Mouse (Mus musculus): ENCODE data around the gene Exoc6b.

Exoc6b gene

GRCm38 (mm10) chr6:84882663-84883517 lies 186.4 kb downstream of the Exoc6b start:
- DNase-seq (ENCODE audit: low spot score), result no peak

- no peak for DNase-seq (ENCODE audit: low spot score)
Observed at GRCm38 (mm10) chr6:84875869-84876268, 193.4 kb downstream of the Exoc6b start.

- DNase-seq (ENCODE audit: low spot score), result no peak
Observed at GRCm38 (mm10) chr6:84867114-84867513, 202.2 kb downstream of the Exoc6b start.

GRCm38 (mm10) chr6:84864625-84865024 lies 204.7 kb downstream of the Exoc6b start:
- DNase-seq (ENCODE audit: low spot score), result no peak

- DNase-seq (ENCODE audit: low spot score), result no peak
Observed at GRCm38 (mm10) chr6:84863816-84864375, 205.4 kb downstream of the Exoc6b start.

GRCm38 (mm10) chr6:84845665-84846064 lies 223.6 kb downstream of the Exoc6b start:
- DNase-seq (ENCODE audit: low spot score), result no peak

- DNase-seq (ENCODE audit: low spot score), result no peak
Observed at GRCm38 (mm10) chr6:84841138-84841537, 228.2 kb downstream of the Exoc6b start.

GRCm38 (mm10) chr6:84807546-84807945 lies 261.8 kb downstream of the Exoc6b start:
- no peak for DNase-seq (ENCODE audit: low spot score)

- no peak for DNase-seq (ENCODE audit: low spot score)
Observed at GRCm38 (mm10) chr6:84806132-84806730, 263.1 kb downstream of the Exoc6b start.

GRCm38 (mm10) chr6:84798736-84799135 lies 270.6 kb downstream of the Exoc6b start:
- no peak for DNase-seq (ENCODE audit: low spot score)

- DNase-seq (ENCODE audit: low spot score), result no peak
Observed at GRCm38 (mm10) chr6:84783994-84784393, 285.3 kb downstream of the Exoc6b start.

GRCm38 (mm10) chr6:84779987-84780386 lies 289.3 kb downstream of the Exoc6b start:
- no peak for DNase-seq (ENCODE audit: low spot score)

GRCm38 (mm10) chr6:84778970-84779369 lies 290.3 kb downstream of the Exoc6b start:
- no peak for DNase-seq (ENCODE audit: low spot score)

- DNase-seq (ENCODE audit: low spot score), result no peak
Observed at GRCm38 (mm10) chr6:84775908-84776307, 293.4 kb downstream of the Exoc6b start.

GRCm38 (mm10) chr6:84755266-84755665 lies 314.0 kb downstream of the Exoc6b start:
- no peak for DNase-seq (ENCODE audit: low spot score)

- DNase-seq (ENCODE audit: low spot score), result no peak
Observed at GRCm38 (mm10) chr6:84752806-84753420, 316.4 kb downstream of the Exoc6b start.

GRCm38 (mm10) chr6:84751409-84751808 lies 317.9 kb downstream of the Exoc6b start:
- no peak for DNase-seq (ENCODE audit: low spot score)

GRCm38 (mm10) chr6:84746847-84747395 lies 322.4 kb downstream of the Exoc6b start:
- DNase-seq (ENCODE audit: low spot score), result no peak

GRCm38 (mm10) chr6:84746193-84746846 lies 323.0 kb downstream of the Exoc6b start:
- no peak for DNase-seq (ENCODE audit: low spot score)

GRCm38 (mm10) chr6:84745570-84745969 lies 323.7 kb downstream of the Exoc6b start:
- DNase-seq (ENCODE audit: low spot score), result no peak

- no peak for DNase-seq (ENCODE audit: low spot score)
Observed at GRCm38 (mm10) chr6:84742227-84742626, 327.1 kb downstream of the Exoc6b start.

- peak; percentile 2 for DNase-seq (ENCODE audit: low spot score)
Observed at GRCm38 (mm10) chr6:84736942-84737341, 332.4 kb downstream of the Exoc6b start.
